9 mouse cellular contexts compared by ENCODE assay signal in the genomic region with DNA sequence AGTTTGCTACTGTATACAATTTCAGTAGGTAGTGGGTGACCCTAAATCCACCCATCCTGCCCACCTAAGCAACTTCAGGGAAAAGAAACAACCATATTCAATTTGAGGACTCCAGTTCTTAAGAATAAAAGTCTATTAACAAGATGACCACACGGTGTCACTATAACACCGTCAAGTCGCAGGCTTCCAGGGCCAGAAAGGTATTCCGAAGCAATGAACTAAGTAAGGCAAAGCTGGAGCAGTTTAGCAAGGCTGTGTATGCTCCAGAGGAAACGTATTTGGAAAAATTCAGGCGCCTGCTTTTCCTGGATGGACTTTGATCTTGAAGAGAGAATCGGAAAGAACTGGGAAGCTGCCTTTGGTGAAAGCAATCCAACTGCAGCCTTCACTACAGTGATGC. TPM values are rescaled to one million over a fixed set of nuclear protein-coding genes. Genes with fewer than 3 reads are reported as not detected.
A peak's percentile ranks its signal among the peaks of the same experiment; 100 is the strongest.
DNase-seq lines count a peak whose midpoint lies in the region; ATAC-seq and TF ChIP-seq lines count a peak whose summit lies in the region.
"Had no signal": no experiment of that assay in that cellular context is flagged by ENCODE, and none has a peak within 500 bp of the region (broad histone marks: within the 10 kb centered on the region; RNA-seq: fewer than 3 reads in every experiment).

No protein-coding gene starts in this region.

- TF ChIP-seq CTCF in embryonic fibroblast, embryonic 13.5 days (IDR thresholded peaks at IDR 0.05; ENCODE audit: borderline replicate concordance, insufficient read depth, low read length), result peak; percentile 43; the same call in 1 of the 2 replicates

- H3K4me3 ChIP-seq in embryonic fibroblast, embryonic 13.5 days (ENCODE audit: insufficient read depth, low read length), result no peak overlapping the region
- no peak overlapping the region for H3K4me3 ChIP-seq in limb, embryonic 11.5 days (ENCODE audit: low read depth, low read length)

- no peak overlapping the region for H3K4me2 ChIP-seq in limb, embryonic 11.5 days (ENCODE audit: low read depth, severe bottlenecking)

- no peak overlapping the region for H3K27ac ChIP-seq in embryonic fibroblast, embryonic 13.5 days (ENCODE audit: insufficient read depth, low read length)
- no peak overlapping the region for H3K27ac ChIP-seq in limb, embryonic 11.5 days (replicated peaks; ENCODE audit: low read depth, low read length)

- no peaks in the 10 kb centered on the region for H3K36me3 ChIP-seq in limb, embryonic 11.5 days (ENCODE audit: control insufficient read depth, insufficient read depth, low read length)

- DNase-seq in 3T3-L1 (ENCODE audit: low read depth, low spot score) (peak; percentile 84), A20 (ENCODE audit: low read depth, low spot score) (peak; percentile 64)
- DNase-seq in adrenal gland, postnatal 25 days, result peak; percentile 9
- DNase-seq in limb, embryonic 11.5 days (ENCODE audit: low spot score), result peak; percentile 77

- peak; percentile 65 for ATAC-seq in inflammation-experienced regulatory T-cells, adult 6 months
- peak; percentile 44; the same call in 1 of the 2 replicates for ATAC-seq in limb, embryonic 11.5 days (ENCODE audit: insufficient number of reproducible peaks, low FRiP score, low TSS enrichment, low read depth)
- peak; percentile 57 for ATAC-seq in neutrophil, adult 5-6 weeks (ENCODE audit: extremely low read depth, insufficient number of reproducible peaks, low FRiP score, poor library complexity, severe bottlenecking)

- no peak for TF ChIP-seq POLR2A in embryonic fibroblast, embryonic 13.5 days (IDR thresholded peaks at IDR 0.05; ENCODE audit: low read depth, low read length)

- H3K27me3 ChIP-seq in limb, embryonic 11.5 days (ENCODE audit: control insufficient read depth, insufficient read depth, low read length), result no peaks in the 10 kb centered on the region

- H3K9ac ChIP-seq in limb, embryonic 11.5 days (ENCODE audit: low read length), result no peak overlapping the region

- H3K9me3 ChIP-seq in limb, embryonic 11.5 days (ENCODE audit: control insufficient read depth, low read length), result no peaks in the 10 kb centered on the region

- 1% methylated on average over 7 of the region's 7 CpGs for WGBS in limb, embryonic 11.5 days

- H3K4me1 ChIP-seq in embryonic fibroblast, embryonic 13.5 days (ENCODE audit: control insufficient read depth, insufficient read depth, low read length), result no peaks in the 10 kb centered on the region
- H3K4me1 ChIP-seq in limb, embryonic 11.5 days (ENCODE audit: control insufficient read depth, insufficient read depth, low read length), result no peaks in the 10 kb centered on the region

RNA-seq across cellular contexts. Expression of a gene that starts 27.1 kb away (rescaled TPM):
- not detected in 2 replicates for total RNA-seq in adrenal gland, postnatal 25 days (2021)
- polyA plus RNA-seq in embryonic fibroblast, embryonic 13.5 days (2011; ENCODE audit: insufficient read length, low read depth, missing spikeins), result not detected in 2 replicates
- polyA plus RNA-seq in inflammation-experienced regulatory T-cells, adult 6 months (2017; shearing (Covaris generic)), result not detected
- polyA plus RNA-seq in limb, embryonic 11.5 days (2014; fragmentation: Nextera tagmentation; extraction: Ambion mirVana), result not detected in 2 replicates
- not detected in 2 replicates for total RNA-seq in neutrophil, adult 5-6 weeks (2017)
- total RNA-seq: layer of hippocampus, adult 8-10 months had no signal
- polyA plus RNA-seq: small intestine, adult 2 months had no signal

RNA-seq across cellular contexts. Expression of a gene that starts 43.8 kb away (rescaled TPM):
- total RNA-seq in adrenal gland, postnatal 25 days (2021), result not detected in 2 replicates
- not detected in 2 replicates for polyA plus RNA-seq in embryonic fibroblast, embryonic 13.5 days (2011; ENCODE audit: insufficient read length, low read depth, missing spikeins)
- not detected for polyA plus RNA-seq in inflammation-experienced regulatory T-cells, adult 6 months (2017; shearing (Covaris generic))
- polyA plus RNA-seq in limb, embryonic 11.5 days (2014; fragmentation: Nextera tagmentation; extraction: Ambion mirVana), result not detected in 2 replicates
- total RNA-seq in neutrophil, adult 5-6 weeks (2017), result not detected in 2 replicates
- total RNA-seq: layer of hippocampus, adult 8-10 months had no signal
- polyA plus RNA-seq: small intestine, adult 2 months had no signal

Comparison
In these comparisons a context has a peak if more than half of its experiments do, and no peak if none do; other contexts are left out.
1. DNase-seq: peak in every context shown above with its lines; median percentile 84 in 3T3-L1; 77 in limb, embryonic 11.5 days; 64 in A20; 9 in adrenal gland, postnatal 25 days.